Mouse (Mus musculus) megakaryocyte, embryonic 14.5 days (primary cell): ENCODE results near the gene Klhl22.

Experiments
- FLI1 ChIP-seq: IDR thresholded peaks from 2 replicates; pipeline ENCODE4 v1.6.1; 2012; ENCODE audit warnings: low read length, inconsistent platforms, mixed read lengths
- GATA1 ChIP-seq: IDR thresholded peaks from 3 replicates; pipeline ENCODE4 v1.6.1; 2012; ENCODE audit warnings: mixed read lengths, low read length, inconsistent platforms, borderline replicate concordance

DNA sequence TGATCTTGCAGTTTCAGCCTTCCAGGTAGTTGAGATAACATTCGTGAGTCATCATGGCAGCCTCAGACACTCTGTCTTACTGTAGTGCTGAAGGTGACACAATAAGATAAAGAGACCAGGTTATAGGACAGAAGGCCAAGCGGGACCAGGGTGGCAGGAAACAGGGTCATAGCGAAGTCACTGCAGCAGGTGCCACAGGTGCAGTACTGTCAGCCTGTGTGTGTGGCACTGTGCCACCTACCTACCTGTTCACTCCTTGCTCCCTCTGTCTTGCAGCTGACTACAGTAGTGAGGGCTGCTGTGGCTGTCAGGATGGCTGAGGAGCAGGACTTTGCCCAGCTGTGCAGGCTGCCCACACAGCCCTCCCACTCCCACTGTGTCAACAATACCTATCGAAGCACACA lies 4.7 kb downstream of the Klhl22 start:
- no peak for TF ChIP-seq FLI1
- TF ChIP-seq GATA1, result no peak
